Mouse (Mus musculus): Measurements from ENCODE around the gene Cacna1g. TPM values are rescaled to one million over a fixed set of nuclear protein-coding genes. Genes with fewer than 3 reads are reported as not detected.

Cacna1g gene
- 1 to 10 TPM in 1 of 2 experiments, under 1 TPM in 1; 0.37 to 2.5 TPM for total RNA-seq (2023)

GRCm38 (mm10) chr11:94473707-94474543 lies at the start of gene Cacna1g:
TSS of gene Cacna1g (minus strand) at chr11:94474198.

DNA sequence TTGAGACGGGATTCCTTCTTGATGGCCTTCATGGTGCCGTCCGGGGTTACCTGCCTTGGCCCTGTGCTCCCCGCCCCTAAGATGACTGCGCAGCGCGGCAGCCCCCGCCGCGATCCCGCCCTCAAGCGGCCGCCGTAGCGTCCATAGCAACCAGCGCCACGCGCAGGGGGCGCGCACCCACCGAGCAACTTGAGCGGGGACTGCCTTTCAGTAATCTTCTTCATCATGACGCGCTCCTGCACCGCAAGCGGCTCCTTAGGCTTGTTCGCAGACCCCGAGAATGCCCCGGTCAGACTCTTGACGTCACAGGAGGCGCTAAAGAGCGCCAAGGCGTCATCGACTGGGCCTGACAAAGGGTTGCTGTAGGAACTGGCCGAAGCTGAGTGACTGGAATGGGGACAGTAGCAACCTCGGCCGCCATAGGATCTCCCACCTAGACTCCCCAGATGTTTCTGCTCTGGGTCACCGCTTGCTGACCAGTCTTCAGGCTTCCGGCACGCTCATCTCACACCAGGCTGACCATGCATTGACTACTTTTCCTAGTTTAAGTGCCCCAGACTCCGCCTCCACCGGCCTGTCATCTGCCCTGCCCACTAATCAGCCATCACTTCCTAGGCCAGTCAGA lies 47.3 kb upstream of the Cacna1g start, which contains the start of gene Mycbpap:
Gene Mycbpap (minus strand): TSS at position 524 of the 625 bp plus-strand sequence.

GRCm38 (mm10) chr11:94499661-94500152 lies 25.7 kb upstream of the Cacna1g start, which contains the start of gene Epn3:
TSS of gene Epn3 (minus strand) at chr11:94499974.

GRCm38 (mm10) chr11:94486001-94486400 lies 12.0 kb upstream of the Cacna1g start, which contains the start of gene Spata20:
TSS of gene Spata20 (minus strand) at chr11:94486179.

DNA sequence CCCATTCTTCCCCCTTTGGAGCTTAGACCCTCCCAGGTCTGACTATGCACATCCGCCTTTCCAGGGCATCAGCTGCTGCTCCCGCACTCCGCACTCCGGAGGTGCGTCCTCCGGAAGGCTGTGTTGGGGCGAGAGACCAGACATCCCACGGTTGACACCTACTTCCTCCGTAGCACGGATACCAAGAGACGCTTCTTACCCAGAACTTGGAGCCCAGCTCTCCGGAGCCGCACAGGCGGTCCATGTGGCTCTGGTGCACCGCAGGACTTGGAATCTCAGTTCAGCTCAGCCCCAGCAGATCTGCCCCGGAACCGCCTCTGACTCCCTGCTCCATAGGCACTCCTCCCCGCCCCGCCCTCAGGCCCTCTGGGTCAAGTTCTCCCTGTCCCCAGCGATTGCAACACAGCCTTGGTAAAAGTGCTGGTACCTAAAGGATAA lies 81.3 kb downstream of the Cacna1g start, which contains the start of gene Abcc3:
Gene Abcc3 (minus strand): TSS at position 326 of the 438 bp plus-strand sequence.

Other genes starting within 250 kb of the Cacna1g start
- gene Wfikkn2, start 228.2 kb downstream of the Cacna1g start, total RNA-seq (2023) = not detected
- not detected for gene Gm21885, start 192.3 kb downstream of the Cacna1g start, total RNA-seq (2023)
- 10 to 100 TPM; 36.8 to 43.8 TPM for gene Luc7l3, start 152.2 kb downstream of the Cacna1g start, total RNA-seq (2023)
- 10 to 100 TPM; 27.6 to 28.6 TPM for gene Ankrd40, start 146.2 kb downstream of the Cacna1g start, total RNA-seq (2023)
- 1 to 10 TPM; 2.6 to 4.2 TPM for gene Abcc3, start 81.2 kb downstream of the Cacna1g start, total RNA-seq (2023)
- not detected for gene Spata20, start 12.0 kb upstream of the Cacna1g start, total RNA-seq (2023)
- gene Epn3, start 25.8 kb upstream of the Cacna1g start, total RNA-seq (2023) = not detected
- gene Mycbpap, start 47.5 kb upstream of the Cacna1g start, total RNA-seq (2023) = not detected
- gene Rsad1, start 75.1 kb upstream of the Cacna1g start, total RNA-seq (2023) = under 1 TPM; 0.57 to 0.62 TPM
- not detected for gene Chad, start 90.8 kb upstream of the Cacna1g start, total RNA-seq (2023)
- 1 to 10 TPM; 1.4 to 2.4 TPM for gene Acsf2, start 127.7 kb upstream of the Cacna1g start, total RNA-seq (2023)
- 10 to 100 TPM; 68.3 to 74.2 TPM for gene Lrrc59, start 155.6 kb upstream of the Cacna1g start, total RNA-seq (2023)
- gene Mrpl27, start 179.6 kb upstream of the Cacna1g start, total RNA-seq (2023) = 10 to 100 TPM; 15.7 to 17.0 TPM
- gene Eme1, start 179.8 kb upstream of the Cacna1g start, total RNA-seq (2023) = 10 to 100 TPM in 1 of 2 experiments, 1 to 10 TPM in 1; 8.1 to 10.2 TPM
- gene Xylt2, start 203.3 kb upstream of the Cacna1g start, total RNA-seq (2023) = 1 to 10 TPM; 4.8 to 5.8 TPM
- gene Gm11541, start 230.3 kb upstream of the Cacna1g start, total RNA-seq (2023) = not detected